Mouse (Mus musculus) left cerebral cortex, postnatal 10 days (tissue): ENCODE results near the gene Prr19. TPM values are rescaled to one million over a fixed set of nuclear protein-coding genes. Genes with fewer than 3 reads are reported as not detected.

Source experiments
- total RNA-seq, 2 experiments: library from RNA; stranded (reverse); gene quantifications; 2 replicates each; pipeline ENCODE4 v1.2.3; 2021

Prr19 gene
- total RNA-seq, 2 experiments from 2014 or later: 0.28 TPM; not detected in 1

Other genes with a start within 250 kb of the Prr19 start
- 100 to 1,000 TPM; 226 to 237 TPM for gene Grik5, start 229.1 kb upstream of the Prr19 start, total RNA-seq
- gene Zfp574, start 228.8 kb upstream of the Prr19 start, total RNA-seq: 10 to 100 TPM; 26.0 to 27.1 TPM
- 10 to 100 TPM; 11.0 to 14.1 TPM for gene Pou2f2, start 121.7 kb upstream of the Prr19 start, total RNA-seq
- gene Dedd2, start 80.8 kb upstream of the Prr19 start, total RNA-seq: 10 to 100 TPM; 22.7 to 23.8 TPM
- 1 to 10 TPM; 7.8 to 8.5 TPM for gene Zfp526, start 80.0 kb upstream of the Prr19 start, total RNA-seq
- gene Gsk3a, start 63.6 kb upstream of the Prr19 start, total RNA-seq: 100 to 1,000 TPM; 205 TPM
- gene Erf, start 50.6 kb upstream of the Prr19 start, total RNA-seq: 10 to 100 TPM; 47.7 to 55.1 TPM
- gene Cic, start 33.7 kb upstream of the Prr19 start, total RNA-seq: 100 to 1,000 TPM; 244 to 271 TPM
- 10 to 100 TPM; 64.1 to 67.5 TPM for gene Pafah1b3, start 3.4 kb upstream of the Prr19 start, total RNA-seq
- gene Tmem145, start 4.7 kb downstream of the Prr19 start, total RNA-seq: 10 to 100 TPM; 89.2 to 91.0 TPM
- 10 to 100 TPM; 90.4 to 91.8 TPM for gene Megf8, start 15.8 kb downstream of the Prr19 start, total RNA-seq
- not detected for gene Cnfn, start 68.3 kb downstream of the Prr19 start, total RNA-seq
- 1 to 10 TPM; 6.9 to 7.8 TPM for gene Lipe, start 97.3 kb downstream of the Prr19 start, total RNA-seq
- gene Cxcl17, start 111.5 kb downstream of the Prr19 start, total RNA-seq: not detected
- 1 to 10 TPM; 1.1 to 1.8 TPM for gene Ceacam1, start 176.2 kb downstream of the Prr19 start, total RNA-seq
- under 1 TPM in 1 of 2 experiments, not detected in 1; 0.34 TPM for gene Ceacam2, start 238.4 kb downstream of the Prr19 start, total RNA-seq